Mouse (Mus musculus) liver, embryonic 16.5 days (tissue): Measurements from ENCODE around the gene Bmp5. TPM values are rescaled to one million over a fixed set of nuclear protein-coding genes. Genes with fewer than 3 reads are reported as not detected.
A peak's percentile ranks its signal among the peaks of the same experiment; 100 is the strongest.

Experiments used
- ATAC-seq: fragments of 200-750 bp; cut with Nextera tagmentation; 2 replicates; pipeline ENCODE4 v1.8.0; 2017; ENCODE audit warnings: low read depth, mild to moderate bottlenecking, moderate number of reproducible peaks, moderate library complexity
- H3K27ac ChIP-seq: fragments of 300-500 bp; sonication (generic); 2 replicates; pipeline ENCODE4 v1.5.1; 2014; ENCODE audit warnings: mild to moderate bottlenecking, low read length
- H3K27me3 ChIP-seq: fragments of 300-500 bp; sonication (generic); 2 replicates; pipeline ENCODE4 v1.6.1; 2014; ENCODE audit warnings: low read depth, low read length, mixed read lengths; ENCODE audit not compliant: control insufficient read depth, insufficient read depth
- H3K36me3 ChIP-seq: fragments of 300-500 bp; sonication (generic); 2 replicates; pipeline ENCODE4 v1.6.1; 2014; ENCODE audit warnings: mild to moderate bottlenecking; ENCODE audit not compliant: control insufficient read depth, insufficient read depth
- H3K4me1 ChIP-seq: fragments of 300-500 bp; sonication (generic); 2 replicates; pipeline ENCODE4 v1.6.1; 2014; ENCODE audit warnings: low read depth, low read length, mixed read lengths; ENCODE audit not compliant: control insufficient read depth
- H3K4me2 ChIP-seq: fragments of 300-500 bp; sonication (generic); 2 replicates; pipeline ENCODE4 v1.6.1; 2014; ENCODE audit warnings: low read depth, low read length, mixed read lengths
- H3K4me3 ChIP-seq: fragments of 300-500 bp; sonication (generic); 2 replicates; pipeline ENCODE4 v1.5.1; 2014; ENCODE audit warnings: low read depth, mild to moderate bottlenecking, low read length
- H3K9ac ChIP-seq: fragments of 300-500 bp; sonication (generic); 2 replicates; pipeline ENCODE4 v1.6.1; 2014; ENCODE audit warnings: low read depth, low read length
- H3K9me3 ChIP-seq: fragments of 300-500 bp; sonication (generic); replicated peaks from 2 replicates; pipeline ENCODE4 v1.6.1; 2016; ENCODE audit warnings: low read length; ENCODE audit not compliant: control insufficient read depth
- WGBS: fragments of 180-500 bp; shearing (Covaris S2); extraction: QIAGEN DNeasy Blood & Tissue Kit; methylation state at CpG from one replicate; pipeline ENCODE4 v1.1.7; 2014; ENCODE audit not compliant: insufficient replicate concordance; 5-methylcytosine and 5-hydroxymethylcytosine counted together
- microRNA-seq: library from miRNA; unstranded; fragments of <30 nt; microRNA quantifications from one replicate; pipeline ENCODE4, GENCODE M21; 2016
- polyA plus RNA-seq: library from polyadenylated mRNA; unstranded; fragments of >200 nt; fragmentation: Nextera tagmentation; extraction: Ambion mirVana; gene quantifications from 2 replicates; pipeline ENCODE4 v1.2.1, GENCODE M21; 2015

The Bmp5 gene
- polyA plus RNA-seq, 1 experiment from 2014 or later = 1.9 TPM

- ATAC-seq = no peak
- no peak overlapping the region for H3K4me2 ChIP-seq
- H3K27me3 ChIP-seq = no peaks in the 10 kb centered on the region
- no peaks in the 10 kb centered on the region for H3K36me3 ChIP-seq
- H3K9ac ChIP-seq = no peak overlapping the region
- no peak overlapping the region for H3K4me3 ChIP-seq
- H3K27ac ChIP-seq = no peak overlapping the region
- H3K4me1 ChIP-seq = no peaks in the 10 kb centered on the region
- H3K9me3 ChIP-seq = no peaks in the 10 kb centered on the region
- 42% methylated on average over 7 of the region's 7 CpGs for WGBS
Measured at GRCm38 (mm10) chr9:75910112-75910799, 135.1 kb downstream of the Bmp5 start.

- Histone ChIP-seq H3K9ac (no peak overlapping the region), H3K4me2 (no peak overlapping the region), H3K4me3 (no peak overlapping the region), H3K9me3 (no peaks in the 10 kb centered on the region), H3K27me3 (no peaks in the 10 kb centered on the region), H3K36me3 (no peaks in the 10 kb centered on the region), H3K4me1 (no peaks in the 10 kb centered on the region), H3K27ac (no peak overlapping the region)
- 69% methylated on average over 7 of the region's 7 CpGs for WGBS
- no peak for ATAC-seq
Measured at GRCm38 (mm10) chr9:75911542-75911941, 136.4 kb downstream of the Bmp5 start.

- Histone ChIP-seq H3K9me3 (no peaks in the 10 kb centered on the region), H3K36me3 (no peaks in the 10 kb centered on the region), H3K27me3 (no peaks in the 10 kb centered on the region), H3K4me2 (no peak overlapping the region), H3K4me3 (no peak overlapping the region), H3K9ac (no peak overlapping the region), H3K27ac (no peak overlapping the region), H3K4me1 (no peaks in the 10 kb centered on the region)
- whole genome bisulfite sequencing = 45% methylated on average over 2 of the region's 2 CpGs
- ATAC-seq = no peak
Measured at GRCm38 (mm10) chr9:75916027-75916426, 140.9 kb downstream of the Bmp5 start.

GRCm38 (mm10) chr9:75927196-75927880 lies 152.2 kb downstream of the Bmp5 start:
- Histone ChIP-seq H3K4me2 (no peak overlapping the region), H3K36me3 (no peaks in the 10 kb centered on the region), H3K4me1 (no peaks in the 10 kb centered on the region), H3K27ac (no peak overlapping the region), H3K4me3 (no peak overlapping the region), H3K27me3 (no peaks in the 10 kb centered on the region), H3K9me3 (no peaks in the 10 kb centered on the region), H3K9ac (no peak overlapping the region)
- ATAC-seq = peak; percentile 81
- WGBS = 38% methylated on average over 11 of the region's 11 CpGs

- ATAC-seq = no peak
- H3K9ac ChIP-seq = no peak overlapping the region
- H3K36me3 ChIP-seq = no peaks in the 10 kb centered on the region
- H3K4me3 ChIP-seq = no peak overlapping the region
- H3K27ac ChIP-seq = no peak overlapping the region
- H3K9me3 ChIP-seq = no peaks in the 10 kb centered on the region
- 53% methylated on average over 5 of the region's 5 CpGs for WGBS
- no peaks in the 10 kb centered on the region for H3K27me3 ChIP-seq
- no peaks in the 10 kb centered on the region for H3K4me1 ChIP-seq
- H3K4me2 ChIP-seq = no peak overlapping the region
Measured at GRCm38 (mm10) chr9:75928068-75928467, 152.9 kb downstream of the Bmp5 start.

GRCm38 (mm10) chr9:75944663-75945062 lies 169.5 kb downstream of the Bmp5 start:
- Histone ChIP-seq H3K4me3 (no peak overlapping the region), H3K9ac (no peak overlapping the region), H3K27me3 (no peaks in the 10 kb centered on the region), H3K36me3 (no peaks in the 10 kb centered on the region), H3K27ac (no peak overlapping the region), H3K4me1 (no peaks in the 10 kb centered on the region), H3K9me3 (no peaks in the 10 kb centered on the region), H3K4me2 (no peak overlapping the region)
- 68% methylated on average over 3 of the region's 3 CpGs for WGBS
- no peak for ATAC-seq

Small RNA genes lying within 50 kb of the gene (microRNA-seq; reads per million reads assigned to microRNA genes)
- gene Gm44355 = not detected

Other genes with a start within 250 kb of the Bmp5 start
- 26.2 and 28.2 TPM in 2 replicates for gene Tmod3, start 215.7 kb upstream of the Bmp5 start, polyA plus RNA-seq
- 0.14 and 0.28 TPM in 2 replicates for gene Tmod2, start 164.0 kb upstream of the Bmp5 start, polyA plus RNA-seq
- 2.1 and 2.8 TPM in 2 replicates for gene Lysmd2, start 149.6 kb upstream of the Bmp5 start, polyA plus RNA-seq
- gene Scg3, start 91.3 kb upstream of the Bmp5 start, polyA plus RNA-seq = 0.07 TPM in 1 of 2 replicates, not detected in the other
- gene Hmgcll1, start 239.5 kb downstream of the Bmp5 start, polyA plus RNA-seq = 0.20 and 0.34 TPM in 2 replicates